Mouse (Mus musculus) layer of hippocampus, postnatal 10 days (tissue): ENCODE results near the gene Kcns1. TPM values are rescaled to one million over a fixed set of nuclear protein-coding genes. Genes with fewer than 3 reads are reported as not detected.
A peak's percentile ranks its signal among the peaks of the same experiment; 100 is the strongest.

Experiments
- DNase-seq, 2 experiments: peaks; one replicate each; pipeline ENCODE4 v3.0.0; 2021; ENCODE audit warnings: low spot score in 2 of 2
- total RNA-seq, 2 experiments: library from RNA; stranded (reverse); gene quantifications; 2 replicates each; pipeline ENCODE4 v1.2.3; 2021

Kcns1 gene
- total RNA-seq, 2 experiments from 2014 or later: 6.5 to 7.7 TPM

- no peak for DNase-seq
These were observed 2.5 kb upstream of the Kcns1 start for GRCm38 (mm10) chr2:164173394-164173793.

DNA sequence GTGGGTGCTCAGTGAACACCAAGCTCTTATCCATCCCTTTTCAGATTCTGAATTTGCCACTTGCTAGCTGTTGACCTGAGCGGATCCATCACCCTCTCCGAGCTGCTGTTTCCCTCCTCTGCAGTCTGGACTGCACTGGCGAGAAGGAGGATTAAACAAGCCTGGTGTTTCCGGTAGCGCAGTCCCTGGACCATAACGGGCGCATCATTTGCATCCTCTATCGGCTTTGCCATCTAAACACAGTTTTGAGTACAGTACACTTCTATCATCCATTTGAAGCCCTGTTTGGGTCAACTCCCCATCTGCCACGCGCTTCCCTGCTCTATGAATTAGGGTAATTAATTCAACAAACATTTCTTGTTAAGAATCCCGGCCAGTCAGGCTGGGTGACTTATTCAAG is 587 bp downstream of the Kcns1 start:
- no peak for DNase-seq

DNA sequence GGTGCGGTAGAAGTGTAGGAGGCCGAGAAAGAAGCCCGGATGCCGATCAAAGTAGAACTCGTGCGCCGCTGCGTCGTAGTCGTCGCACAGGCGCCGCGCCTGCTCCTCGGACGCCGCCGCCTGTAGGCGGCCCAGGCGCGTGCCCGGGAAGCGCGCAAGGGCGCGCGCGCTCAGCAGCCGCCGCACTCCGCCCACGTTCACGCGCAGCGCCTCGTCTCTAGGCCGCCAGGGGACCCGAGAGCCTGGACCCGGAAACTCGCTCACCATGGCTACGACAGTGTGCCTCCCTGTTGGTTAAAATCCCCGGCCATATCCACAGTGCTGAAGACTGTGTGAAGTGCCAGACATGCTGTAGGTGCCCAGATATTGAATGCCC is 2.4 kb downstream of the Kcns1 start:
- DNase-seq: peak in 1 of 2 experiments; percentile 45

DNA sequence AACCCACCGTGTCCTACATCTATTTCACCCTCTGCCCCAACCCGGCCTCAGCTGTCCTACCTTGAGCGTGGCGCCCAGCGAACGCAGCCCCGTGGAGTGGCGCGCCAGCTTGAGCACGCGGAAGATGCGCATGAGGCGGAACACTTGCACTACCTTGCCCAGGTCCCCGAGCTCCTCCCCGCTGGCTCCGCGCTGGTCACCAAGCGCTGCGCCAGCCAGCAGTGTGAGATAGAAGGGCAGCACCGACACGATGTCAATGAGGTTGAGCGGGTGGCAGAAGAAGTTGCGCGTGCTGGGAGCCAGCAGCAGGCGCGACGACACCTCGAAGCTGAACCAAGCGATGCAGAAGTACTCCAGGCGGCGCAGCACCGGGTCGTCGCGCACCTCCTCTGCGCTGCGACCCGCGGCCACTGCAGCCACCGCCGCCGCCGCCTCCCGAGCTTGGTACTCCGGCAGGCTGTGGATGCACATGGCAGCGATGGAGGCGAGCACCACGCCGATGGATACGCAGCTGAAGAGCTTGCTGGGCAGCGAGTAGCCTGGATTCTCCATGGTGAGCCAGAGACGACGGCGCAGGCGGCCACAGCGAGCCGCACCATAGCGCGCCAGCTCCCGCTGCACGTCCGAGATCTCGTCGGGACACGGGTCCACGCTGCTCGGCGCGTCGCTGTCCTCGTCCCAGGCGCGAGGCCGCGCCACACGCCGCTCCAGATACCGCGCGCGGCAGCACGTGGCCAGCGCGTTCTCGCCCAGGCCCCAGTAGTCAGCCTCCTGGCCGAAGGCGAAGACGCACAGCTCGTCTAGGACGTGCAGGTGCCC is 3.0 kb downstream of the Kcns1 start:
- peak; percentile 31 to 46 for DNase-seq

- no peak for DNase-seq
These were observed 6.0 kb downstream of the Kcns1 start for GRCm38 (mm10) chr2:164164941-164165340.

- no peak for DNase-seq
These were observed 9.3 kb downstream of the Kcns1 start for GRCm38 (mm10) chr2:164161515-164162055.

DNA sequence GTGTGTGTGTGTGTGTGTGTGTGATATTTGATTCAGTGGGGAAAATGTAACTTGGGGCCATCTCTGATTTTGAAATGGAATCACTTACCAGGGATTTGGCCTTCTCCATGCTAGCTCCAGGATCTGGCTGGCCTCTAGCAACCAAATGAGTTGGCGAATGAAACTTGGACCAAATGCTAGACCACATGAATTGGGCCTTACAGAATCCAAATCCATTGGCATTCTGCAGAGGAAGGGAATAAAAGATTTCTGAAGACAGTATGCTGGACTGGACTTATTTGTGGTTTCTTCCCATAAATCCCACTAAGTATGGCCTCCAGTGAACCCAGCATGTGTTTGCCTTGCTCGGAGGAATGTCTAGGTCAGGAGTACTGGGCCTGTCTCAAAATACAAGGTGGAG is 12.1 kb downstream of the Kcns1 start:
- no peak for DNase-seq

DNA sequence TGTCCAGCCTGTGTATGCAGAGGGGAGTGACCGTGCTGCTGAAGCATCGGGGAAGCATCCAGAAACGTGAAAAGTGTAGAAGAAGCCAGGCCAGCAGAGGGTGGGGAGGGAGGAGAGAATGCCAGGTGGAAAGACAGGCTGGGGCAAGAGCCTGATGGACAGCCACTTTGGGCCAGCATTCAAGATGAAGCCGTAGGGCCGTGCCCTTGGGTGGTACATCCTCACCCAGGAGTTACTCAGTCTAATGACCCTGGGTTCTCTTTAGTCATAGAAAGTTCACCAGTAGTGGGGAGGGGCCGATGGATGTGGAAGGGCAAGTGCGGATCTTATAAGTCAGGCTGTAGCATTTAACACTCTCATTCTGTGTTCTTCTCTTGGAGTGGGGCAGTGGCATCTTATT is 14.8 kb downstream of the Kcns1 start:
- no peak for DNase-seq

DNA sequence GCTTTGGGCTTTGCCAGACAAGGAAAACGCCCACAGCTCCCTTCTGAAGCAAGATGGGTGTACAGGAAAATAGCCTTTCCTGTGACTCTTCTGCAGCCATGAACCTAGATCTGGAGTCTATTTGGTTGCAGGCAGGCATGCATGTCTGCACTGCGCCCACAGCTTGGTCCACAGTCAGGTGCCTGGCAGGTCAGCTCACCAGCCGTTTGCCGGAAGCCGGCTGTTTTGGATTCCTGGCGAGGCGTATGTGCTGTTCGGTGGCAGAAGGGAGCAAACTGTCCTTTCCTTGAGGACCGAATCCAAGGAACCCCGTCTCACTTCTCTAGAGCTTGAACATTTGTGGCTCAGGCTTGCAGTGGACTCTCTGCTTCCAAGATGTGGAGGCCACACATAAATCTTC is 16.9 kb downstream of the Kcns1 start:
- DNase-seq: no peak

DNA sequence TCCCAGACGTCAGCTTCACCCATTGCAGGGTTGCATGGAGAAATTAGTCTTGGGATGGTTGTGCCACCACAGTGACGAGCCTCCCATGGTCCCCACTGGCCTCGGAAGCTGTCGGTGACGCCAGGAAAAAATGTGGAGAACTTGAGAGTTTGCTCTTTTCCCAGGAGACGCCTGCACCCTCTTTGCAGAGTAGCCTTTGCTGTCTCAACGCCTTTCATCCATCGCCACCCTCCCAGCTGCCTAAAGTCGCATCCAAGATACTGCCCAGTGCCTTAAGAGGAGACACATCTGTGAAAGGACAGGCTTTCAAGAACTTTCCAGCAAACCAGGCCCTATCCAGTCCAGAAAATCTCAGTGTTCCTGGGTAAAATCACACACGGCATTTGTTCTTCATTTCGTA is 18.6 kb downstream of the Kcns1 start:
- no peak for DNase-seq

DNA sequence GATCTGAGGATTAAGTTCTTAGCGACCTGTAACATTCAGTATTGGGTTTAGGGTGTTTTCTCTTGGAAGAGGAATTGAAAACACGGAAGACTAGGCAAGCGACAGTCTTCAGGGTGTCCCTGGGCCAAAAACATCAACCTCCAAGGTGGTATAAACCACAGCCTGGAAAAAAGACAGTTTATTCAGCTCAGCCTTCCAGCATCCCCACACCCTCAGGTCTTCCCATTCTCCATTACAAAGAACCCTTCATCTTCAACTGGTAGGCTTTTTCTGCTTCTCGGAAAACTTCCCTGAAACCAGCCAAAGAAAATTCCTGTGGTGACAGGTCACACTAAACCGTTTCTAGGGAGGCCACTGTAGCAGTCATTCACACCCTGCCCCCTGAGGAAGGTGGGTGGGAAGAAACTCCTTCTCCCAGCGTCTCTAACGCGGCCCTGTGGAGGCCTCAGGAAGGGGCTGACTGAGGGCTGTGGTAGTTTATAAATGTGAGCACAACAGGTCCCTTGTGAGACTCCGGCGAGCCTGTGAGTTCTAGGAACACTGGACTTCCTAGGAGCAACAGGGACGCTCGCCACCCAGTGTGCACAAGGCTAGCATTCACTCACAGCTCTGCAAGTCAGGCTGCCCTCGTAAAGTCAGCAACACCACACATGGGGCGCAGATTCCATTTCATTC is 20.7 kb downstream of the Kcns1 start:
- no peak for DNase-seq

GRCm38 (mm10) chr2:164146556-164146955 is 24.4 kb downstream of the Kcns1 start:
- DNase-seq: no peak

DNA sequence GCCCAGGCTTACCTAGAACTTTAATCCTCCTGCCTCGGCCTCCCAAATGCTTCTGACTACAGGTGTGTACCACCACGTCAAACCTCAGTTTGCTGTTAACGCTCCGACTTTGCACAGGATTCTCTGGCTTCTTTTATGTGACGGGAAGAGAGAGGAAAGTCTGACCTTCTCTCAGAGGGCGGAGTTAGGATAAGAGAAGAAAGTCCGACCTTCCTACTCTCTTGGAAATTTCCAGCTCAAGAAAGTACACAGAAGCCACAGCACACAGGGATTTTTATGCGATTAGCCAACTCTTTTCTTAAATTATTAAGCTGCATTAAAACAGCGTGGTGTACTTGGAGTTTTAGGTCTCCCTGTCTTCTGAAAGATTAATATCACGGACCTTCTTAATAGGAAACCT is 26.4 kb downstream of the Kcns1 start:
- no peak for DNase-seq

GRCm38 (mm10) chr2:164144025-164144424 is 26.9 kb downstream of the Kcns1 start:
- no peak for DNase-seq

DNA sequence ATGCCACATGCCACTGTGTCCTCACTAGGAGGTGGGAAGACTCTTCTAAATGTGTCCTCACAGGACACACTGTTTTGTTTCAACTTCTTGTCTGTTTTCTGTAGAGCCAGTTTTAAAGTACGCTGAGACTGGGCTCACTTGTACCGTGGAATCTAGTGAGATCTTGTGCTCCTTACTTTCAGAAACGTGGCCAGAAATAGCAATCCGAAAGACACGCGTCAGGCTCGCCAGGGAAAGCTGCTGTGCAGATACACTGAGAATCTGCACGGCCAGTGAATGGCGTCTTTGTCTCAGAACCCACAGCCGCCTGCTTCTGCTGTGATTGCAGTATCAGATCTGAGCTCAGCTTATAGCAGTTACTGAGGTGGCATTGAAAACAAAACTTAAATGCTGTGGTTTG is 28.9 kb downstream of the Kcns1 start:
- DNase-seq: peak; percentile 30 to 33

DNA sequence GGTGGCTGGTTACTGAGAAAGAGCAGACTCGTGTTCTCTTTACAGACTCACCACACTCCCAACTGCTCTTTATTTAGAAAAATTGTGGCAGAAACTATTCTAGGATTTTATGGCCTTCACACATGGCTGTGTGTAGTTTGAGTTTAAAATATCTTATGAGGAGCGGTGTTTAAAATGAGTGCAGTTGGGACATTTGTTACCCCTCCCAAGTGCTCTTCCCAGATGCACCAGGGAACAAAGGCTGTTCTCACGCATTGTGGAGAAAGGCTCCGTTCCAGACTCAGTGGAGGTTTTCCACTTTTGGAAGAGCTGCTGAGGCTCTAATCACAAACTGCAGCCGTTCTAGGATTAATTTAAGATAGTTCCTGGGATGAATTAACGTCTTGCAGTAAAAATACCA is 33.2 kb downstream of the Kcns1 start:
- DNase-seq: no peak

GRCm38 (mm10) chr2:164136393-164136792 is 34.5 kb downstream of the Kcns1 start:
- no peak for DNase-seq

DNA sequence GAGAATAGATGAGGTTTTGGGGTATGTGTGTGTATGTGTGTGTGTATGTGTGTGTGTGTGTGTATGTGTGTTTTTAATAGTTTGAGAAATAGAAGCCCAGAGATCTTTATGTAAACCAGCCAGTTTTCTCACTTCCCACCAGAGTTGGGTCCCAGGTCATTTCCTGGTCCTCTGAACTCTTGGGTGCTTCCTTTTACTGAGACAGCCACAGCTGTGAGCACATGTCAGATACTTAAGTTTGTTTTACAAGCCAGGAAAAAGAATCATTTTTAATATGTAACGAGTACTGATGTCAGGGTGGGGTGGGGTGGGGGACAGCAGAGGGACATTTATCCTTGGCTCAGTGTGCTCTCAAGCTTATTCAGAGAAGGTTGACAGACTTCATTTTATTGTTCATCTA is 35.5 kb downstream of the Kcns1 start:
- DNase-seq: no peak

- peak; percentile 42 to 52 for DNase-seq
These were observed 36.4 kb downstream of the Kcns1 start for GRCm38 (mm10) chr2:164134563-164134962.

- DNase-seq: no peak
These were observed 39.3 kb downstream of the Kcns1 start for GRCm38 (mm10) chr2:164131586-164131985.

DNA sequence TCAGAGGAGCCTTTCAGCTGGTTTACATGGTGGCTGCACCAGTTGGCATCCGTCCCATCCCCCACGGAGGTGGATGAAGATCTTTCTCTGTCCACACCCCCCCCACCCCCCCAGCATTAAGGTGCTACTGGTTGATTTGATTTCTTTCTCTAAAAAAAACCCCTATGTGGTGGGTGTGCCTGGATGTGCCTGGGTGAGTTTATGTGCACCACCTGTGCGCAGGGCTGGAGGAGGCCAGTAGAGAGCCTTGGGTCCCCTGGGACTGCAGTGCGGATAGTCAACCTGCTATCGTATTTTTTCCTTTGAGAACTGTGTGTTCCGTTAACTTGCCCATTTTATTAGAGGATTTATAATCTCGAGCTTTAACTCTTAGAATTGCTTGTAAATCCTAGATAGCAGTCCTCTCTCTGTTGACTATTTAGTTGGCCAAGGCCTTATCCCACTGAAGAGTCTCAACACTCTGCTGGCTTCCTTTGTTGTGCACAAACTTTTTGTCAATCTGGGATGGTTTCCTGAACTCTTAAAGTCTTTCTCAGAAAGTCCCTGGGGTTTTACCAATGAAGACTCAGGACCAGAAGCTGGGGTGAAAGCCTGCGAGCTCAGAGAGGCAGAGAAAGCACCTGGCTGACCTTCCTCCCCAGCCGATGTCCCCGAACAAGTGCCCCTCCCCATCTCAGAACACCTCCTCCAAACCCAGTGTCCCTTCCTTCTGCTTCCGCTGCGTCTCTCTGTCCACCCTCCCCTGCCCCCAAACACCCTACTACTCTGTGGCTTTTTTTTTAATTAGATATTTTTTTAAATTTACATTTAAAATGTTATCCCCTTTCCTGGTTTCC is 42.1 kb downstream of the Kcns1 start:
- DNase-seq: no peak

DNA sequence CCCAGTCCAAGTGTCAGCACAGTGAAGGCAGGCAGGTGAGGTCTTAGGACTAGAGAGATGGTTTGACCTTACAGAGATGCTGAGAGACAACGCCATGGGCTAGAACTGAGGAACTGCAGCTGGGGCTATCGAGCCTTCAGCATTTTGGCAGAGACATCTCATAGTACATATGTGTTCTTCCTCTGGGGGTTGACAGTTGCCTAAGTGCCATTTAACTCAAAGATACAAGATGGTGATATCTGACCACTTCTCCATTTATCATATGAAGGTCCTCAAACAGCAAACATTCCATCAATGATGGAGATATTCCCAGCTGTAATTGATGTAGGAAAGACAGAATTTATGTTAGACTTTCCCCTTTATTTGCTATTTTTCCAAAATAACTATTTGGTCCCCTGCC is 43.6 kb downstream of the Kcns1 start:
- DNase-seq: no peak
